Mouse (Mus musculus) MEL-GATA-1-ER (cell line): ENCODE measurements around the gene Pitx2.

ENCODE experiments used
- DNase-seq: peaks from one replicate; pipeline ENCODE4 v3.0.0-alpha.2; 2012; ENCODE audit warnings: low read depth; ENCODE audit errors: extremely low read depth

The Pitx2 gene

GRCm38 (mm10) chr3:129256766-129257165 is 57.1 kb downstream of the Pitx2 start:
- DNase-seq: no peak

- no peak for DNase-seq
Observed at GRCm38 (mm10) chr3:129258497-129258896, 58.8 kb downstream of the Pitx2 start.
